Mouse (Mus musculus) adrenal gland, postnatal 4 days (tissue): Measurements from ENCODE around the gene Fdps. TPM values are rescaled to one million over a fixed set of nuclear protein-coding genes. Genes with fewer than 3 reads are reported as not detected.

ENCODE experiments used
- total RNA-seq, 2 experiments: library from RNA; stranded (reverse); gene quantifications; 2 replicates each; pipeline ENCODE4 v1.2.3; 2021

Fdps gene
- total RNA-seq, 2 experiments from 2014 or later, result 79.4 to 85.0 TPM

Other genes starting within 250 kb of the Fdps start
- gene Msto1, start 188.0 kb downstream of the Fdps start, total RNA-seq, result 10 to 100 TPM; 37.1 to 39.5 TPM
- 10 to 100 TPM; 47.3 to 51.6 TPM for gene Ash1l, start 151.3 kb downstream of the Fdps start, total RNA-seq
- 100 to 1,000 TPM; 115 to 118 TPM for gene Dap3, start 150.8 kb downstream of the Fdps start, total RNA-seq
- 10 to 100 TPM; 21.9 to 27.4 TPM for gene Rusc1, start 8.6 kb downstream of the Fdps start, total RNA-seq
- not detected for gene Gm43738, start 860 bp downstream of the Fdps start, total RNA-seq
- 10 to 100 TPM; 11.2 to 24.5 TPM for gene Pklr, start 34.2 kb upstream of the Fdps start, total RNA-seq
- gene Hcn3, start 58.2 kb upstream of the Fdps start, total RNA-seq, result 10 to 100 TPM; 15.0 to 17.8 TPM
- gene Clk2, start 62.8 kb upstream of the Fdps start, total RNA-seq, result 100 to 1,000 TPM; 103 TPM
- 100 to 1,000 TPM; 114 to 122 TPM for gene Scamp3, start 75.5 kb upstream of the Fdps start, total RNA-seq
- gene Fam189b, start 81.2 kb upstream of the Fdps start, total RNA-seq, result 10 to 100 TPM; 27.2 to 34.1 TPM
- 10 to 100 TPM; 60.8 to 61.2 TPM for gene Gba, start 101.0 kb upstream of the Fdps start, total RNA-seq
- 10 to 100 TPM; 31.1 to 36.7 TPM for gene Thbs3, start 113.2 kb upstream of the Fdps start, total RNA-seq
- gene Mtx1, start 125.1 kb upstream of the Fdps start, total RNA-seq, result 100 to 1,000 TPM; 179 to 182 TPM
- 1 to 10 TPM; 1.2 to 8.9 TPM for gene Muc1, start 127.1 kb upstream of the Fdps start, total RNA-seq
- gene Krtcap2, start 144.0 kb upstream of the Fdps start, total RNA-seq, result 100 to 1,000 TPM; 120 to 130 TPM
- 1 to 10 TPM; 3.4 to 4.9 TPM for gene Trim46, start 144.3 kb upstream of the Fdps start, total RNA-seq
- gene Dpm3, start 157.4 kb upstream of the Fdps start, total RNA-seq, result 100 to 1,000 TPM; 108 TPM
- 10 to 100 TPM; 62.4 to 63.1 TPM for gene Slc50a1, start 168.6 kb upstream of the Fdps start, total RNA-seq
- 10 to 100 TPM; 32.1 to 35.2 TPM for gene Efna1, start 179.2 kb upstream of the Fdps start, total RNA-seq
- gene Efna3, start 221.0 kb upstream of the Fdps start, total RNA-seq, result 1 to 10 TPM in 1 of 2 experiments, under 1 TPM in 1; 0.84 to 1.6 TPM
- gene Efna4, start 236.1 kb upstream of the Fdps start, total RNA-seq, result 1 to 10 TPM; 3.3 to 6.1 TPM
- gene Adam15, start 248.0 kb upstream of the Fdps start, total RNA-seq, result 10 to 100 TPM; 60.7 to 74.6 TPM